Mouse (Mus musculus): ENCODE results near the gene Gpatch3. TPM values are rescaled to one million over a fixed set of nuclear protein-coding genes. Genes with fewer than 3 reads are reported as not detected.

Gpatch3 gene
- polyA plus RNA-seq, 1 experiment: 5.7 TPM

DNA sequence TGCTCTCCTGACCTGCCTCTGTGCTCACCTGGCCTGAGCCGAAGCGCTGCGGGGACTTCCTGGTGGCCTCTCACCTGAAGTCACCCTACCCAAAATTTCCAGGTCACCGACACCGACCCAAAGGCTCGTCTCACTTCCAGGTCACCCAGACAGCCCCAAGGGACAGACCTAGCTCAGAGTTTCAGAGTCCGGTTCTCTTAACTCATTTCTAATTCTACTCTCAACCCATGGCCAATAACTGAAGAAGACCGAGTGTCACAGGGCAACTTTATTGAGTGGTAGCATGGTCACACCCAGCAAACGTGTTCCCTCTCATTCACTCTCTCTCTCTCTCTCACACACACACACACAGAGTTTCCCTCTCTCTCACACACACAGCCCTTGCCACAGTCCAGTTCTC is 25.8 kb downstream of the Gpatch3 start:
- H3K4me3 ChIP-seq (ENCODE audit: insufficient read depth, low read length): peak overlapping the region; percentile 30; the same call in 1 of the 2 replicates
- H3K4me1 ChIP-seq (ENCODE audit: control insufficient read depth, insufficient read depth, low read length): peaks cover 11% of the 10 kb centered on the region; the same call in 1 of the 2 replicates
- TF ChIP-seq POLR2A (IDR thresholded peaks at IDR 0.05; ENCODE audit: low read depth, low read length) (no peak), CTCF (IDR thresholded peaks at IDR 0.05; ENCODE audit: borderline replicate concordance, insufficient read depth, low read length) (no peak)
- no peak overlapping the region; the same call in 1 of the 2 replicates for H3K27ac ChIP-seq (ENCODE audit: insufficient read depth, low read length)

- Histone ChIP-seq H3K27ac (ENCODE audit: insufficient read depth, low read length) (no peak within 1 kb of the TSS), H3K4me1 (ENCODE audit: control insufficient read depth, insufficient read depth, low read length) (peaks cover 11% of the 10 kb centered on the region; the same call in 1 of the 2 replicates), H3K4me3 (ENCODE audit: insufficient read depth, low read length) (no peak within 1 kb of the TSS)
- no peak for TF ChIP-seq CTCF (IDR thresholded peaks at IDR 0.05; ENCODE audit: borderline replicate concordance, insufficient read depth, low read length)
- peak; percentile 44; the same call in 1 of the 2 replicates for TF ChIP-seq POLR2A (IDR thresholded peaks at IDR 0.05; ENCODE audit: low read depth, low read length)
These were observed 27.2 kb downstream of the Gpatch3 start, which contains the start of gene Sfn for GRCm38 (mm10) chr4:133601721-133602218. Sfn (minus strand) TSS chr4:133602168.

GRCm38 (mm10) chr4:133603056-133603455 is 28.5 kb downstream of the Gpatch3 start:
- TF ChIP-seq POLR2A (IDR thresholded peaks at IDR 0.05; ENCODE audit: low read depth, low read length) (no peak), CTCF (IDR thresholded peaks at IDR 0.05; ENCODE audit: borderline replicate concordance, insufficient read depth, low read length) (no peak)
- H3K4me3 ChIP-seq (ENCODE audit: insufficient read depth, low read length): no peak overlapping the region
- no peak overlapping the region for H3K27ac ChIP-seq (ENCODE audit: insufficient read depth, low read length)
- H3K4me1 ChIP-seq (ENCODE audit: control insufficient read depth, insufficient read depth, low read length): peaks cover 11% of the 10 kb centered on the region; the same call in 1 of the 2 replicates

DNA sequence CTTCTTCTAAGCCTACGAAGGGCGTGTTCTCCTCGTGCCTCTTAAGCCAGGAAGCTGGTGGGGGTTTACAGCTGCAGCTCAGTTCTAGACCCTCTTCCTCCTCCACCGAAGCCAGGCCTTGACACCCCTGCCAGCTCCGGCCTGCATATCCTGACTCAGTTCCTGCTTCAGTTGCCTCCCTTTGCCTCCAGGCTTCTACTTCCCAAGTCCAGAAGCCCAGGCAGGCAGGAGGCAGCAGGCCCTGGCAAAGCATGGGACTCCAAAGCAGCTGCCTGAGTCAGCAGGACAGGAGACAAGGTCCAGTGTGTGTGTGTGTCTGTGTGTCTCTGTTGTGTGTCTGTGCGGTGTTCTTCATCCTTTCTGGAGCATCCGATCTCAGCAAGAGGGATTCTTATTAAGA is 29.6 kb downstream of the Gpatch3 start:
- H3K4me1 ChIP-seq (ENCODE audit: control insufficient read depth, insufficient read depth, low read length): peaks cover 6% of the 10 kb centered on the region; the same call in 1 of the 2 replicates
- H3K27ac ChIP-seq (ENCODE audit: insufficient read depth, low read length): peak overlapping the region; percentile 59
- TF ChIP-seq CTCF (IDR thresholded peaks at IDR 0.05; ENCODE audit: borderline replicate concordance, insufficient read depth, low read length) (no peak), POLR2A (IDR thresholded peaks at IDR 0.05; ENCODE audit: low read depth, low read length) (no peak)
- H3K4me3 ChIP-seq (ENCODE audit: insufficient read depth, low read length): no peak overlapping the region

DNA sequence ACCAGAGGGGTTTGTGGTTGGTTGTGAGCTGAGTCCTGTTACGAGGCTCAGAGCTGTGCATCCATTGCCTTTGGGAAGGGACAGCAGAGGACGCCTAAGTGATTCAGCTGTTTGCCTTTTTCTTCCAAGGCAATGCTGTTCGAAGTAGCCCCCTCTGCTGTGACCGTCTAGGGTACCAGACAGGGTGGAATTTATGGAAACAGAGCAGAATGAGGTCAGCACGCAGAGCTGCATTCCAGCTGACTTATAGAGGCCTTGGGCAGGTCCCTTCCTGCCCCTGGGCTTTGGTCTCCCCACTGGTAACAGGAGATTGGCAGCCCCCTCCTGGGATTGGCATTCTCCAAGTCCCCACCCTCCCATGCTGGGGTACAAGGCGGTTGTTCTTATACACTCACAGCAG is 30.3 kb downstream of the Gpatch3 start:
- TF ChIP-seq CTCF (IDR thresholded peaks at IDR 0.05; ENCODE audit: borderline replicate concordance, insufficient read depth, low read length): no peak
- TF ChIP-seq POLR2A (IDR thresholded peaks at IDR 0.05; ENCODE audit: low read depth, low read length): no peak
- Histone ChIP-seq H3K27ac (ENCODE audit: insufficient read depth, low read length) (peak overlapping the region; percentile 55), H3K4me1 (ENCODE audit: control insufficient read depth, insufficient read depth, low read length) (peaks cover 4% of the 10 kb centered on the region; the same call in 1 of the 2 replicates), H3K4me3 (ENCODE audit: insufficient read depth, low read length) (no peak overlapping the region)

GRCm38 (mm10) chr4:133605330-133605729 is 30.8 kb downstream of the Gpatch3 start:
- Histone ChIP-seq H3K27ac (ENCODE audit: insufficient read depth, low read length) (peak overlapping the region; percentile 55), H3K4me3 (ENCODE audit: insufficient read depth, low read length) (no peak overlapping the region), H3K4me1 (ENCODE audit: control insufficient read depth, insufficient read depth, low read length) (peaks cover 4% of the 10 kb centered on the region; the same call in 1 of the 2 replicates)
- no peak for TF ChIP-seq CTCF (IDR thresholded peaks at IDR 0.05; ENCODE audit: borderline replicate concordance, insufficient read depth, low read length)
- no peak for TF ChIP-seq POLR2A (IDR thresholded peaks at IDR 0.05; ENCODE audit: low read depth, low read length)

DNA sequence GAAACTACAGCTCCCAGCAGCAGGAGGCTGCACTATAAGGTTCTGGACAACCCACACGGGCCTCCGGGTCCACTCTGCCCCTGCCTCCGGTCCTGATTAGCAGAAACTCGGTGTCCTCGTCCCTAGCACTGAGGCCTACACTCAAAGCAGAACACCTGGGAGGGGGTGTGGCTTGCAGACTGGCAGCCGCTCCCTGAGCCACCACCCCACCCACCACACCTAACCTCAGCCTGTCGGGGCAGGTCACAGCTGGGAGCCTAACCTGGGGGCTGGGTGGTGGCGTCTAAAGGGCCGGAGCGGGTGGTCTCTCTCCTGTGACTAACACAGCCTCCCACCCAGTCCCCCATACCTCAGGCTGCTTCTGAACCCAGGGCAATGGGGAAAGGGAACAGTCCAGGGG is 32.7 kb downstream of the Gpatch3 start:
- no peak overlapping the region for H3K27ac ChIP-seq (ENCODE audit: insufficient read depth, low read length)
- TF ChIP-seq CTCF (IDR thresholded peaks at IDR 0.05; ENCODE audit: borderline replicate concordance, insufficient read depth, low read length) (no peak), POLR2A (IDR thresholded peaks at IDR 0.05; ENCODE audit: low read depth, low read length) (no peak)
- H3K4me3 ChIP-seq (ENCODE audit: insufficient read depth, low read length): no peak overlapping the region
- H3K4me1 ChIP-seq (ENCODE audit: control insufficient read depth, insufficient read depth, low read length): peaks cover 4% of the 10 kb centered on the region; the same call in 1 of the 2 replicates

DNA sequence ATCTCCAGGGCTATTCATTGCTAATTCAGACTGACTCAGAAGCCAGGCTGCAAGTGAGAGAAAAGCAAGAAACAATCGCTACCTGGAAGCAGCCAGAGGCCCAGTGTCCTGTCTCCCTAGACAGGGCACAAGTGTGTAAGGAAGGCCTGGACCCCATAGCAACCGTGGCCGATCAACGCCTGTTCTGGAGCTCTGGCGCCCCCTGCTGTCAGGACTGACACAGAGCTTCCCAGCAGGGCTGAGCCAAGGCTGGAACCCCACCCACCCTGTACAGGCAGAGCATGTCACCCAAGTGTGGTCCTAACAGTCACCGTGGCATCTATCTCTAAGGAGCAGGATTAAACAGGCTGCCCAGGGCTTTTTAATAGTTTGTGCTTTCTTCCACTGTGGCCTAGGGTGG is 35.2 kb downstream of the Gpatch3 start:
- Histone ChIP-seq H3K27ac (ENCODE audit: insufficient read depth, low read length) (no peak overlapping the region), H3K4me3 (ENCODE audit: insufficient read depth, low read length) (no peak overlapping the region), H3K4me1 (ENCODE audit: control insufficient read depth, insufficient read depth, low read length) (peaks cover 4% of the 10 kb centered on the region; the same call in 1 of the 2 replicates)
- TF ChIP-seq POLR2A (IDR thresholded peaks at IDR 0.05; ENCODE audit: low read depth, low read length) (no peak), CTCF (IDR thresholded peaks at IDR 0.05; ENCODE audit: borderline replicate concordance, insufficient read depth, low read length) (peak; percentile 93)

DNA sequence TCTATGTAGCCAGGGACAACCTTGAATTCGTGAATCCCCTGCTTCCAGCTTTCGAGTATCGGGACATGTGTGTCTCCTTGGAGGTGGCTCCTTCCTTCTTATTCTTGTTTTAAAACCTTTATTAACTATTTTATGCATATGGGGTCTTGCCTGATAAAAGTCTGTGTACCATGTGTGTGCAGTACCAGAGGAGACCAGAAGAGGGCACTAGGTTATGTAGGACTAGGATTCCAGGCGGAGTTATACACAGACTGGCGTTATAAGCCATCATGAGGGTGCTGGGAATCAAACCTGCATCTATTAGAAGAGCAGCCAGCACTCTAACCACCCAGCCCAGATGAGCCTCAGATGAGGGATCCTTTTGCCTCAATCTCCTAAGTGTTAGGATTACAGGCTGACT is 37.3 kb downstream of the Gpatch3 start:
- no peak overlapping the region for H3K4me3 ChIP-seq (ENCODE audit: insufficient read depth, low read length)
- no peak for TF ChIP-seq CTCF (IDR thresholded peaks at IDR 0.05; ENCODE audit: borderline replicate concordance, insufficient read depth, low read length)
- no peak for TF ChIP-seq POLR2A (IDR thresholded peaks at IDR 0.05; ENCODE audit: low read depth, low read length)

GRCm38 (mm10) chr4:133612416-133612815 is 37.9 kb downstream of the Gpatch3 start:
- no peak overlapping the region for H3K27ac ChIP-seq (ENCODE audit: insufficient read depth, low read length)
- TF ChIP-seq POLR2A (IDR thresholded peaks at IDR 0.05; ENCODE audit: low read depth, low read length) (no peak), CTCF (IDR thresholded peaks at IDR 0.05; ENCODE audit: borderline replicate concordance, insufficient read depth, low read length) (no peak)
- no peaks in the 10 kb centered on the region for H3K4me1 ChIP-seq (ENCODE audit: control insufficient read depth, insufficient read depth, low read length)

More for the DNA sequence above, 37.3 kb downstream of the Gpatch3 start:
- Histone ChIP-seq H3K4me1 (ENCODE audit: control insufficient read depth, insufficient read depth, low read length) (no peaks in the 10 kb centered on the region), H3K27ac (ENCODE audit: insufficient read depth, low read length) (no peak overlapping the region)

More at GRCm38 (mm10) chr4:133612416-133612815, 37.9 kb downstream of the Gpatch3 start:
- H3K4me3 ChIP-seq (ENCODE audit: insufficient read depth, low read length): no peak overlapping the region

All from embryonic fibroblast, embryonic 13.5 days (primary cell).